In the genomic region with DNA sequence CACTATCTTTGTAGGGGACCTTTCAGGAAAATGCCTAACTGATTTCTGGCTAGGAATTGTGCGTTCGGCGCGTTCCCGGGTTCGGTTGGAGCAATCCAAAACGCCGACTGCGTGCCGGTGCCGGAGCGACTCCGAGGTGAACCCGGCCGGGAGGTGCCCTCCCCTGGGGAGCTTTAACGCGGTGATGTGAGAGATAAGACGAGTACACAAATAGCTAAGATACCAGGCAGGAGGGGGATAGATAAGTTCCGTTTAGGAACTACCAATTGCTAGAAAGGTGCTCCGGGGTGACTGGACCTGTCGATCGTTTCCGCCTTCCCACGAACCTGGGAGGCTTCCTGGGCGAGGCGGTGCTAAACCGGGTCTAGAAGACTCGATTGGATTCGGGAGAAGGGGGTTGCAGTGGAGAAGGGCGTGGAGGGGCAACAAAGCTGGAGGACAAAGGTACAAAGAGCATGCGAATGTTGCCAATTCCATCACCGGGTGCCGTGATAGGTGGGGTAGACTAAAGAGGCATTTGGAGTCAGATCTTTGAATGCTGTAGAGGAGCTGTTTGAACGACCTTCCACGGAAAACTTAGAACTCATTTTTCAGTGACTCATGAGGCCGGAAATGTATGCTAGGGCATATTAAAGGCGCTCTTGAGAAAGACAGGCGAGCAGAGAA, we compare ENCODE assay signal across 8 mouse cellular contexts. TPM values are rescaled to one million over a fixed set of nuclear protein-coding genes. Genes with fewer than 3 reads are reported as not detected.
DNase-seq lines count a peak whose midpoint lies in the region; ATAC-seq lines count a peak whose summit lies in the region.

No protein-coding gene starts in this region.

- H3K27ac ChIP-seq in forebrain, embryonic 16.5 days (ENCODE audit: low read length), result peak overlapping the region; percentile 95
- peak overlapping the region; percentile 97 for H3K27ac ChIP-seq in hindbrain, embryonic 12.5 days

- intact Hi-C loops in left cerebral cortex, postnatal 25 days (cut with DNase I), result loop anchor here (2.0 kb wide), 1 partner anchor 49 kb away; no protein-coding TSS in a partner anchor
- intact Hi-C loops in left cerebral cortex, postnatal 4 days (cut with DNase I), result no loop called here

- under 1% methylated on average over 38 of the region's 38 CpGs for WGBS in forebrain, embryonic 16.5 days
- WGBS in hindbrain, embryonic 12.5 days, result under 1% methylated on average over 38 of the region's 38 CpGs

- H3K4me3 ChIP-seq in forebrain, embryonic 16.5 days (replicated peaks; ENCODE audit: low read length), result peak overlapping the region; percentile 97
- H3K4me3 ChIP-seq in hindbrain, embryonic 12.5 days, result peak overlapping the region; percentile 100

- H3K36me3 ChIP-seq in forebrain, embryonic 16.5 days (ENCODE audit: control insufficient read depth, insufficient read depth), result no peaks in the 10 kb centered on the region
- H3K36me3 ChIP-seq in hindbrain, embryonic 12.5 days, result no peaks in the 10 kb centered on the region

- DNase-seq in left cerebral cortex, postnatal 25 days (ENCODE audit: low spot score in 2 of 2), result peak; percentile 25 to 27
- no peak for DNase-seq in left cerebral cortex, adult 8-10 months (ENCODE audit: low spot score in 2 of 2)
- peak; percentile 63 for DNase-seq in c-Kit-positive CD71-positive TER-119-positive erythroid progenitor cells, embryonic 14.5 days (ENCODE audit: low spot score)
- peak; percentile 17 for DNase-seq in left cerebral cortex, postnatal 4 days
- DNase-seq in mesoderm, embryonic 11.5 days (ENCODE audit: low read depth, low spot score), result peak; percentile 54
- DNase-seq in spleen, adult 18-20 months, result peak; percentile 19 to 49

- H3K9ac ChIP-seq in forebrain, embryonic 16.5 days (replicated peaks; ENCODE audit: low read depth, low read length), result peak overlapping the region; percentile 97
- peak overlapping the region; percentile 99 for H3K9ac ChIP-seq in hindbrain, embryonic 12.5 days

- H3K4me2 ChIP-seq in forebrain, embryonic 16.5 days (ENCODE audit: low read length), result peak overlapping the region; percentile 83
- H3K4me2 ChIP-seq in hindbrain, embryonic 12.5 days (replicated peaks), result peak overlapping the region; percentile 72

- no peaks in the 10 kb centered on the region for H3K27me3 ChIP-seq in forebrain, embryonic 16.5 days (replicated peaks; ENCODE audit: control insufficient read depth, insufficient read depth, low read length)
- H3K27me3 ChIP-seq in hindbrain, embryonic 12.5 days, result no peaks in the 10 kb centered on the region

- no peaks in the 10 kb centered on the region for H3K9me3 ChIP-seq in forebrain, embryonic 16.5 days (ENCODE audit: control insufficient read depth, low read length)
- H3K9me3 ChIP-seq in hindbrain, embryonic 12.5 days (replicated peaks), result no peaks in the 10 kb centered on the region

- peaks cover 12% of the 10 kb centered on the region for H3K4me1 ChIP-seq in forebrain, embryonic 16.5 days (replicated peaks; ENCODE audit: control insufficient read depth, insufficient read depth, low read length)
- peaks cover 15% of the 10 kb centered on the region for H3K4me1 ChIP-seq in hindbrain, embryonic 12.5 days

- peak; percentile 1; the same call in 1 of the 2 replicates for ATAC-seq in forebrain, embryonic 16.5 days
- peak; percentile 19 for ATAC-seq in hindbrain, embryonic 12.5 days (ENCODE audit: low FRiP score)

RNA-seq across cellular contexts. Expression of a gene that starts 1.0 kb away (rescaled TPM):
- total RNA-seq in left cerebral cortex, postnatal 25 days (2021), result 100 to 1,000 TPM; 151 to 156 TPM
- 100 to 1,000 TPM; 141 to 160 (median 148) TPM for total RNA-seq in left cerebral cortex, adult 8-10 months (2022)
- polyA plus RNA-seq in forebrain, embryonic 16.5 days (2015; fragmentation: Nextera tagmentation; extraction: Ambion mirVana), result 47.1 and 50.2 TPM in 2 replicates
- 75.3 and 80.6 TPM in 2 replicates for polyA plus RNA-seq in hindbrain, embryonic 12.5 days (2016; fragmentation: Nextera tagmentation; extraction: Ambion mirVana)
- 100 to 1,000 TPM; 134 to 144 TPM for total RNA-seq in left cerebral cortex, postnatal 4 days (2021)

RNA-seq across cellular contexts. Expression of a gene that starts 15.8 kb away (rescaled TPM):
- under 1 TPM in 1 of 2 experiments, not detected in 1; 0.25 TPM for total RNA-seq in left cerebral cortex, postnatal 25 days (2021)
- 1 to 10 TPM in 2 of 4 experiments, under 1 TPM in 2; 0.72 to 1.2 (median 0.97) TPM for total RNA-seq in left cerebral cortex, adult 8-10 months (2022)
- 0.32 and 0.81 TPM in 2 replicates for polyA plus RNA-seq in forebrain, embryonic 16.5 days (2015; fragmentation: Nextera tagmentation; extraction: Ambion mirVana)
- polyA plus RNA-seq in hindbrain, embryonic 12.5 days (2016; fragmentation: Nextera tagmentation; extraction: Ambion mirVana), result 1.2 and 1.5 TPM in 2 replicates
- total RNA-seq in left cerebral cortex, postnatal 4 days (2021), result under 1 TPM; 0.24 to 0.84 TPM

Comparison
In these comparisons a context has a peak if more than half of its experiments do, and no peak if none do; other contexts are left out.
1. DNase-seq: peak in left cerebral cortex, postnatal 25 days (2 of 2), c-Kit-positive CD71-positive TER-119-positive erythroid progenitor cells, embryonic 14.5 days (single experiment), left cerebral cortex, postnatal 4 days (single experiment), mesoderm, embryonic 11.5 days (single experiment) and spleen, adult 18-20 months (2 of 2); none in left cerebral cortex, adult 8-10 months (0 of 2).